Mouse (Mus musculus): ENCODE measurements around the gene Elk3. TPM values are rescaled to one million over a fixed set of nuclear protein-coding genes. Genes with fewer than 3 reads are reported as not detected.

Elk3 gene
- polyA plus RNA-seq, 1 experiment from 2014 or later = 9.6 TPM

DNA sequence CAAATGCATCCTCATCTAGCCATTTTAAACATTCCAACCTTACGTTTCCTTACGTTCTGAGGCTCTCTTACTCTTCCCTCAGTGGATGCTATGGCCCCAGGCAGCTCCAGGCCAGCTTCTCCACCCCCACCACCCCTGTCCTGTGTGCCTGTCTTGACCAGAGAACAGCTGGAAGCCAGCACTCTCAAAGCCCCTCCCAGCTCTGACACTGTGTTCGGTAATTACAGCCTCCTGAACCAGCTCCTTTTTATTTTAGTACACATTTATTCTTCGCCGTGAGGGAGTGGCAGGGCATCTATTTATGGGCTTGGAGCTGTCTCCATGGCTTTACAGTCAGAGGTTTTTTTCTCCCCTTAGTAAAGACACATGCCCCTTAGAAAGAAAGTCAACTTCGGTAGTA, 63.0 kb downstream of the Elk3 start:
- H3K4me2 ChIP-seq = no peak overlapping the region
- 0 out of 2 replicates have a peak, but pooled peaks cover 3% of the 10 kb centered on the region for H3K4me1 ChIP-seq
- H3K36me3 ChIP-seq = peaks cover 65% of the 10 kb centered on the region
- H3K9me3 ChIP-seq (replicated peaks) = no peaks in the 10 kb centered on the region
- H3K27me3 ChIP-seq (replicated peaks) = no peaks in the 10 kb centered on the region
- H3K4me3 ChIP-seq = no peak overlapping the region
- H3K27ac ChIP-seq = no peak overlapping the region
- WGBS (ENCODE audit: insufficient replicate concordance) = 76% methylated on average over 6 of the region's 6 CpGs
- H3K9ac ChIP-seq = no peak overlapping the region
- no peak for ATAC-seq

DNA sequence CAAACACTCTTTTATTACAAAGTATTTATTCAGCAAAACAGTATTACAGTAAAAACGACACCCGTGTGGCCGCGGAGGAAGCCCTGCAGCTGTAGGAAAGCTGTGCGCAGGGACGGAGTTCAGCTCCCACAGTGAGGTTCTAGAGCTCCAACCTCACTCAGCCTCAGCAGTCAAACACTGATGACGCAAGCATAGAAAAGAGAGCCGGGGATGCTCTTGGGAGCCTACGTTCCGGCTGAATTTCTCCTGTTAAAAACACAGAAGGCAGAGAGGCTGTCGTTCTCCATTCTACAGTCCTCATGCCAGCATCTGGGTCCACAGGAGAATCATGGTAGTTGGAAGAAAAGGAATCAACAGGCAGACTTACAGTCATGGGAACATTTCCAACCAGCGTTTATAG, 63.5 kb downstream of the Elk3 start:
- H3K27me3 ChIP-seq (replicated peaks) = no peaks in the 10 kb centered on the region
- H3K9me3 ChIP-seq (replicated peaks) = no peaks in the 10 kb centered on the region
- 0 out of 2 replicates have a peak, but pooled peaks cover 3% of the 10 kb centered on the region for H3K4me1 ChIP-seq
- no peak overlapping the region for H3K9ac ChIP-seq
- H3K4me3 ChIP-seq = no peak overlapping the region
- ATAC-seq = no peak
- H3K36me3 ChIP-seq = peaks cover 62% of the 10 kb centered on the region
- 88% methylated on average over 12 of the region's 12 CpGs for WGBS (ENCODE audit: insufficient replicate concordance)
- no peak overlapping the region for H3K4me2 ChIP-seq
- H3K27ac ChIP-seq = no peak overlapping the region

DNA sequence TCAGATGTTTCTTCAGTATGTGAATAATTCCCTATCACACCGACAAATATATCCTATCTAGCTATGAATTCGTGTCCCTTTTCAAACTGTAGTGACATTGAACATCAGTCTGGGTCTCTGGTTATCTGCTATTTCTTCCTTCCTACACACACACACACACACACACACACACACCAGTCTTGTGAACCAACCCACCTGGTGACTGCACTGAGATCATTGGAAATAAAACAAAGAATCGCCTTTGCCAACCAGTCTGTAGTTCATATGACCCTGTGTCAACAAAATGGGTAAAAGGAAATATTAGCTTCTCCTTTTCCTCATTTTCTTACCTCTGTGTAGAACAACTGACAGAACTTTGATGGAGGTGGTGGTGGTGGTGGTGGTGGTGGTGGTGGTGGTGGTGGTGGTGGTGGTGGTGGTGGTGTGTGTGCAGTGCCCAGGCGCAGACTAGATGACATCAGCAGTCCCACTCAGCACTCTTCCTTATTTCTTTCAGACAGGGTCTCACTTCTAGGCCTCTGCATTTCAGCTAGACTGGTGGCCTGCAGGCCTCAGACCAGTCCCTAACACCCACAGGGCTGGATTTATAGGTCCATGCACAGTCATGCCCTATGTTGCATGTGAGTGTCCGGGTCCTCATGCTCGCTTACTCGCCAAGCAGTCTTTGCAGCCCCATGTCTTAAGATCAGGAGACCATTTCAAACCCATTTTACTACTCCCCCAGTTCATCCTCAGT, 64.6 kb downstream of the Elk3 start:
- 0 out of 2 replicates have a peak, but pooled peaks cover 3% of the 10 kb centered on the region for H3K4me1 ChIP-seq
- 85% methylated on average over 7 of the region's 7 CpGs for WGBS (ENCODE audit: insufficient replicate concordance)
- H3K27me3 ChIP-seq (replicated peaks) = no peaks in the 10 kb centered on the region
- peaks cover 72% of the 10 kb centered on the region for H3K36me3 ChIP-seq
- H3K27ac ChIP-seq = no peak overlapping the region
- no peaks in the 10 kb centered on the region for H3K9me3 ChIP-seq (replicated peaks)
- no peak overlapping the region for H3K9ac ChIP-seq
- no peak for ATAC-seq
- no peak overlapping the region for H3K4me2 ChIP-seq
- H3K4me3 ChIP-seq = no peak overlapping the region

DNA sequence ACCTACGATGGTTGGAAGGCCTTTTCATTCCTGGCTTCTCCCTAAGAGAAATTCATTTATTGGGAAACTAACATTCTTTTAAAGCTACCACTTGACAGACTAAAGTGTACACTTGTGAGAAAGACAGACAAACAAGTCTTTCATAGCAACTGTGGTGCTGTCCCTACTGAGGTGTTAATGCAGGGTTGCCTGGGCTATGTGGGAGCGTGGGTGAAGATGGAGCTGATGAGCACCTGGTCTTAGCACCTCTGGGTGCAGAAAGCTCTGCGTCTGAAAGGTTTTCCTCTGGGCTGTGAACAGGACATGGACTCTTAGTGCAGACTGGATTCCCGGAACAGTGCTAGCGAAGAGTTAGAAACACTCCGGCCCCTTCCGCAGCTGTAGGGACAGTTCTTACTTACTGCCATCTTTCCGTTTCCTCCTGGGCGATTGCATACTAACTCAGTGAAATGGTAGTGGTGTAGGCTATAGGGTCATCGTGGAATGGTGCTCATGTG, 66.7 kb downstream of the Elk3 start:
- no peaks in the 10 kb centered on the region for H3K27me3 ChIP-seq (replicated peaks)
- WGBS (ENCODE audit: insufficient replicate concordance) = 88% methylated on average over 10 of the region's 10 CpGs
- 0 out of 2 replicates have a peak, but pooled peaks cover 3% of the 10 kb centered on the region for H3K4me1 ChIP-seq
- ATAC-seq = no peak
- H3K4me3 ChIP-seq = no peak overlapping the region
- H3K9me3 ChIP-seq (replicated peaks) = no peaks in the 10 kb centered on the region
- no peak overlapping the region for H3K4me2 ChIP-seq
- H3K27ac ChIP-seq = no peak overlapping the region
- no peak overlapping the region for H3K9ac ChIP-seq
- H3K36me3 ChIP-seq = peaks cover 79% of the 10 kb centered on the region

DNA sequence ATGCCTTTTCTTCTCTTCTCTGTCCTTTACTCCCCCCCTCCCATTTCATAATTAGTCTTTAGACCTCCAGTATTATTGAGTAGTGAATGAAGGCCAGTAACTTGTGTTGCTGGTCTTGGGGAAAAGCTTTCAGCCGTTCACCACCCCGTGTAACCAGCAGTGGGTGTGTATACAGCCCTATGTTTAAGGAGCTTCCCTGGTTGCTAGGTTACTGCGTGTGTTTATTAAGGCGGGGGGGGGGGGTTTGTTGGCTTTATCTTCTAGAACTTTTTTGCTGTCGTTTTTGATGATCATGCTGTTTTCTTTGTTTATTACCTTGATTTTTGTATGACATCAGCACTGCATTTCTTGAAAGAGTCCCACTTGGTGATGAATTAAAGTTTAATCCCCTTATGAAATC, 68.1 kb downstream of the Elk3 start:
- H3K4me1 ChIP-seq = 0 out of 2 replicates have a peak, but pooled peaks cover 3% of the 10 kb centered on the region
- 45% methylated on average over 5 of the region's 5 CpGs for WGBS (ENCODE audit: insufficient replicate concordance)
- H3K9ac ChIP-seq = no peak overlapping the region
- no peak overlapping the region for H3K4me2 ChIP-seq
- no peak for ATAC-seq
- no peak overlapping the region for H3K27ac ChIP-seq
- no peak overlapping the region for H3K4me3 ChIP-seq
- no peaks in the 10 kb centered on the region for H3K9me3 ChIP-seq (replicated peaks)
- no peaks in the 10 kb centered on the region for H3K27me3 ChIP-seq (replicated peaks)
- H3K36me3 ChIP-seq = peaks cover 79% of the 10 kb centered on the region

DNA sequence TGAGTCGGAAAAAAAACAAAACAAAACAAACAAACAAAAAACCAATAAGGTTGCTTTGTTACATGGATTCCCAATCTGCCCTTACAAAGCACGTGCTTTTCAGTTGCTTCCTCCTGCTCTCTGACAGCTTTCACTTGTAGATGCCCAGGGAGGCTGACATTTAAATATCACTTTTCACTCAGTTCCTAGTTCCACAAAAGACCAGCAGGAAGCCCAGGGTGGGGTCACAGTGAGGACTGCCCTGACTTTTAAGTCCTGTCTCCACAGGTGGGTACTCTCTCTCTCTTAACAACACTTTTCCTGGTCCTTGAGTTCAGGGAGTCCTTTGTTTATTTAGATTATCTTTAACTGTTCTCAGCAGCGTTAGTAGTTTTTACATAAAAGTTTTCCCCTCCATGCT, 68.7 kb downstream of the Elk3 start:
- Histone ChIP-seq H3K4me2 (no peak overlapping the region), H3K27me3 (replicated peaks) (no peaks in the 10 kb centered on the region), H3K9me3 (replicated peaks) (no peaks in the 10 kb centered on the region), H3K4me1 (no peaks in the 10 kb centered on the region), H3K36me3 (peaks cover 78% of the 10 kb centered on the region), H3K4me3 (no peak overlapping the region), H3K9ac (no peak overlapping the region), H3K27ac (no peak overlapping the region)
- WGBS (ENCODE audit: insufficient replicate concordance) = 65% methylated on average over 3 of the region's 3 CpGs
- no peak for ATAC-seq

DNA sequence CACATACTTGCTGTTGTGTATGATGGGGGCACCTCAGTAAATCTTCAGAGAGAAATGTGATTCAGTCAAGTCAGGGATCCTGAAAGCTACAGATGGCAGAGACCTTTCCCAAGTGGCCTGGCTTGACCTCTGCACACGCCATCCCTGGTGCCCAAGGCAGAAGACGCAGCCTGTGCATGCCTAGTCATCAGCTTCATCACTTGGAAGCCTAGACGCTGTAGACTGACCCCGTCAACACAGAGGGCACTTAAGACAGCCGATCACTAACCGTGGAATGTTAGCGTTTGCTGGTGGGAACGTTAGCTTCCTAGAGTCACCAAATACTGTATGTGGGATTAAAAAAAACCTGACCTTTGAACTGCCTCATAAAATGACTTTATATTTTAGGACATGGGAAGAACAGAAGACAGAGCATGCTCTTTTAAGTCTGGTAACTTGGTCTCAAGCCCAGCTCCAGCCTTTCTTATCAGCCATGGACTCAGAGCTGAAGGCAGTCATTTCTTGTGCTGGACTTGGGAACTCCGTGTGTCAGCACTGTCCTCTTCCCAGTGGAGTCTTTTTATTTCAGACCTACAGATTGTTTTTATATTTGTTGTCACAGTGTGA, 71.6 kb downstream of the Elk3 start:
- 90% methylated on average over 9 of the region's 9 CpGs for WGBS (ENCODE audit: insufficient replicate concordance)
- peaks cover 78% of the 10 kb centered on the region for H3K36me3 ChIP-seq
- no peak for ATAC-seq
- H3K9me3 ChIP-seq (replicated peaks) = no peaks in the 10 kb centered on the region
- no peak overlapping the region for H3K27ac ChIP-seq
- no peaks in the 10 kb centered on the region for H3K27me3 ChIP-seq (replicated peaks)
- H3K9ac ChIP-seq = no peak overlapping the region
- H3K4me2 ChIP-seq = no peak overlapping the region
- H3K4me1 ChIP-seq = no peaks in the 10 kb centered on the region
- H3K4me3 ChIP-seq = no peak overlapping the region

DNA sequence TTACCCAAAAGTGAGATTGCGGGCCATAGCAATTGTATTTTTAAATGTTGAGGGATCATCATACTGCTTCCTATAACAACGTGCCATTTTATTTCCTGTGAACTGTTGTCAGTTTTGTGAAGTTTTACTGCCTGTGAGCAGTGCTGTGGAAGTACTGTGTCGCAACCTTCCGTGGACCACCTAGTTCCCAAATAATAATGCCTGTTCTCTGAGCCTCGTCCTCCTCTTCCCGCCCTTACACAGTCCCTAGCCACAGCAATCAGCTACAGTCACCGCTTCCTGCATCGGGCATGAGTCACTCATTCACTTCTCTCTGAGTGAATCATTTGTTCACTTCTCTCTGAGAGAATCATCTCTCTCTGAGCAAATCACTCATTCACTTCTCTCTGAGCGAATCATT, 76.2 kb downstream of the Elk3 start:
- 83% methylated on average over 9 of the region's 9 CpGs for WGBS (ENCODE audit: insufficient replicate concordance)
- no peak for ATAC-seq
- Histone ChIP-seq H3K27me3 (replicated peaks) (no peaks in the 10 kb centered on the region), H3K9ac (no peak overlapping the region), H3K4me3 (no peak overlapping the region), H3K27ac (no peak overlapping the region), H3K9me3 (replicated peaks) (no peaks in the 10 kb centered on the region), H3K36me3 (peaks cover 86% of the 10 kb centered on the region), H3K4me2 (no peak overlapping the region), H3K4me1 (no peaks in the 10 kb centered on the region)

DNA sequence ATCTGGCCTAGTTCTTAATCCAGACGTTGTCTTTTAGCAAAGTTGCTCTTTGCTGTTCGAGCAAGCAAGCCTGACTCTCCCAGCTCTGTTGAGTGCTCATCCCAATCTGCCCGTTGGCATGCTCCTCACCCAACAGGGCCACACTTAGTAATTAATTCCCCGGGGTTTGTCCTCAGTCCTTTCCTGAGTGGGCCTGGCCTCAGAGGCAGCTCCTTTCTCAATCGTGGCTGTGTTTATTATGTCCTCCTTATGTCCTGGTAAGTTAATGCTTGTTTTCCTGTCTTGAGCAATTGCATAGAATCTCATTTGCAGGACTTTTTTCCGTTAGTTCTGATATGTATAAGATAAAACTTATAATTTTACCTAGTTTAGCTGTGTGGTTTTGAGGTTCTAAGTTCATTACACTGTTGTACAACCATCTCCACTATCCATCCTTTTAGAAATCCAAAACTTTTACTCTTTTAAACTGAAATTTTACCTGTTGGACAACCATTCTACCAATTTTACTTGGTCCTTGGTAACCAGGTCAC, 77.2 kb downstream of the Elk3 start:
- ATAC-seq = no peak
- 84% methylated on average over 6 of the region's 6 CpGs for WGBS (ENCODE audit: insufficient replicate concordance)
- Histone ChIP-seq H3K9me3 (replicated peaks) (no peaks in the 10 kb centered on the region), H3K4me1 (no peaks in the 10 kb centered on the region), H3K4me2 (no peak overlapping the region), H3K9ac (no peak overlapping the region), H3K27me3 (replicated peaks) (no peaks in the 10 kb centered on the region), H3K27ac (no peak overlapping the region), H3K4me3 (no peak overlapping the region), H3K36me3 (peaks cover 82% of the 10 kb centered on the region)

DNA sequence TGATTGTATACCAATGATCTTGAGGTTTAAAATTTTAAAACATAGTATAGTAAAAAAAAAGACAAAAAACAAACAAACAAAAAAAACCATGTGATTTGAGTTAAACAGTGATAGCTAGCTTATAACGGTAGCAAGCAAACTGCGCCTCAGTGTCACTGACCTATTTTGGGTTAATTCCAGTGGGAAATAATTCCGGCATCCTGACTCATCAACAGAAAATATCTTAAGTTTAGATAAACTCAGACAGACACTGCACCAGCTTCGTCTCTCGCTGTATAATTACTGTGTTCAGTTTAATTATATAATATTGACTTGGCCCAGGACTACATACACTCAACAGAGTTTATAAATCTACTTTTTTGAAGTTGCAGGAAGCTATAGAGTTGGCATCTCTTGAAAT, 79.0 kb downstream of the Elk3 start:
- Histone ChIP-seq H3K4me1 (no peaks in the 10 kb centered on the region; the same call in 1 of the 2 replicates), H3K36me3 (peaks cover 79% of the 10 kb centered on the region), H3K9me3 (replicated peaks) (no peaks in the 10 kb centered on the region), H3K27ac (no peak overlapping the region), H3K9ac (no peak overlapping the region), H3K4me3 (no peak overlapping the region), H3K27me3 (replicated peaks) (no peaks in the 10 kb centered on the region), H3K4me2 (no peak overlapping the region)
- WGBS (ENCODE audit: insufficient replicate concordance) = 92% methylated on average over 5 of the region's 5 CpGs
- ATAC-seq = no peak

DNA sequence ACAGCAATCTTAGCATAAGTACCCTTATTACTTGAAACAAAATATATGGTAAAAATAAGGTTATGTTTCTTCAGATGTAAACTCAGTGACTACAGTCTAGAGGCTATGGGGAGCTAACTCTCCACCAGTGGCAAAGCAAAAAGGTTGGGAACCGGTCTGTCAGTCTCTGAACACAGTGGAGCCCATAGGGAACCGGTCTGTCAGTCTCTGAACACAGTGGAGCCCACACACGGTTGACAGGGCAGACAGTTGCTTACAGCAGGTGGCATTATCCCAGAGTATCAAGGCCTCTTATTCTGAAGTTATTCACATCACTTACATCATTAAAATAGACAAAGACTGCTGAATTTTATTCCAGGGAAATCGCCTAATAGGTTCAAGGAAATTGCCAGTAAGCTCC, 79.4 kb downstream of the Elk3 start:
- no peak overlapping the region for H3K4me3 ChIP-seq
- ATAC-seq = no peak
- H3K4me2 ChIP-seq = no peak overlapping the region
- no peaks in the 10 kb centered on the region; the same call in 1 of the 2 replicates for H3K4me1 ChIP-seq
- H3K27me3 ChIP-seq (replicated peaks) = no peaks in the 10 kb centered on the region
- peaks cover 82% of the 10 kb centered on the region for H3K36me3 ChIP-seq
- 80% methylated on average over 4 of the region's 4 CpGs for WGBS (ENCODE audit: insufficient replicate concordance)
- H3K9ac ChIP-seq = no peak overlapping the region
- H3K9me3 ChIP-seq (replicated peaks) = no peaks in the 10 kb centered on the region
- H3K27ac ChIP-seq = no peak overlapping the region

DNA sequence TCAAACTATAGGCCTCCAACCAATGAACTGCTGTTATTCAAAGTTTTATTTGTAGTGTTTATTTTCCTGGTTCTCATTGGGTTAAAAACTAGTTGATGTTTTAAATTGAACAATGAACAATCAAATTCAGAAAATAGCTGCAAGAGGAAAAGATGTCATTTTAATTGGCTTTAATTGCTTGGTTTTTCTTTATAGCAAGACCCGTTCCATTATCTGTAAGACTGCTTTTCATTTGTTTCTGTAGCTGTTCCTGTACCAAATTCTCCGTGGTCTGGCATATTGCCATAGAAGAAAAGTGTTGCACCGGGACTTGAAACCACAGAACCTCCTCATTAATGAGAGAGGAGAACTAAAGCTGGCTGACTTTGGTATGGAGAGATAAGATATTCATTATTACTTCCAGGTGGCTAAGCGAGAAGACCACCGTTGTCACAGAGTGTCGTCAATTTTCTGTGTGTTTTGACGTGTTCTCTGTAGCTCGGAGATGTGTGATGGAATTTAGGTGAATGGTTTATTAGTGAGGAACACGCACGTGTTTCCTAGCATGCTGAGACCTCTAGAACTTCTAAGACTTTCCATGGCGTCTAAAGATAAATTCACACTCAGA, 82.4 kb downstream of the Elk3 start:
- Histone ChIP-seq H3K4me3 (no peak overlapping the region), H3K27ac (no peak overlapping the region), H3K4me2 (no peak overlapping the region), H3K9ac (no peak overlapping the region), H3K9me3 (replicated peaks) (no peaks in the 10 kb centered on the region), H3K36me3 (peaks cover 80% of the 10 kb centered on the region), H3K27me3 (replicated peaks) (no peaks in the 10 kb centered on the region), H3K4me1 (peaks cover 14% of the 10 kb centered on the region)
- ATAC-seq = no peak
- WGBS (ENCODE audit: insufficient replicate concordance) = 57% methylated on average over 11 of the region's 11 CpGs
